ENCODE assay signal across 8 mouse cellular contexts in the genomic region with DNA sequence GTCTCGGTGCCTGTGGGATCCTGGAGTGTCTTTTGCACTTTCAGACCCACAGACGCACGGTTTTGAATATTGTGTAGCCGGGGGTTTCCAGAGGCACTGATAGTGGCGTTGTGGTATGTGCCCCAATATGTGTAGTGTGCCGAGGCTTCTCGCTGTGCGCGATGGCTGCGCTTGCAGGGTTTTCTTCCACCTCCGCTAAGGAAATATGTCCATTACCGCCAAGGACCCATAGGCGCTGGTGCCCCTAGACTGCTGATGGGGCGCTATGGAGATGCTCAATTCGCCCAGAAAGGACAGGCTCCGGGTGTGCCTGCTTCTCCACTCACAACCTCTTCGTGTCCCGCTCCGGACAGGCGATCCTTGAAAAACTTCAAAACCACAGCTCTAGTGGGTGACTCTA. TPM values are rescaled to one million over a fixed set of nuclear protein-coding genes. Genes with fewer than 3 reads are reported as not detected.
DNase-seq lines count a peak whose midpoint lies in the region; ATAC-seq and TF ChIP-seq lines count a peak whose summit lies in the region.

No protein-coding gene starts in this region.

- TF ChIP-seq CTCF in thymus, adult 2 months (IDR thresholded peaks at IDR 0.05; ENCODE audit: borderline replicate concordance, control insufficient read depth, extremely low read depth, insufficient read depth, low read length, poor library complexity) = no peak

- peaks cover 3% of the 10 kb centered on the region for H3K27me3 ChIP-seq in lung, embryonic 16.5 days (ENCODE audit: control insufficient read depth, insufficient read depth, low read depth, low read length)
- H3K27me3 ChIP-seq in hindbrain, embryonic 11.5 days (ENCODE audit: control insufficient read depth, insufficient read depth, low read length) = peaks cover 14% of the 10 kb centered on the region
- H3K27me3 ChIP-seq in midbrain, embryonic 16.5 days (ENCODE audit: control insufficient read depth, insufficient read depth, low read depth, low read length) = no peaks in the 10 kb centered on the region
- H3K27me3 ChIP-seq in thymus, adult 2 months (ENCODE audit: control insufficient read depth, insufficient read depth, low read length) = no peaks in the 10 kb centered on the region; the same call in 1 of the 2 replicates

- DNase-seq in lung, postnatal 14 days = no peak
- peak; percentile 55 for DNase-seq in embryo, embryonic 11 days
- DNase-seq in hindbrain, embryonic 11.5 days (ENCODE audit: low spot score) = peak; percentile 59
- peak; percentile 18 to 48 for DNase-seq in left cerebral cortex, adult 8-10 months (ENCODE audit: low spot score in 2 of 2)
- no peak for DNase-seq in thymus, adult 2 months
- no peak for DNase-seq in ovary, postnatal 10 days (ENCODE audit: low spot score)

- H3K4me1 ChIP-seq in lung, embryonic 16.5 days (replicated peaks; ENCODE audit: control insufficient read depth, insufficient read depth, low read length) = 0 out of 2 replicates have a peak, but pooled peaks cover 4% of the 10 kb centered on the region
- peaks cover 3% of the 10 kb centered on the region; the same call in 1 of the 2 replicates for H3K4me1 ChIP-seq in hindbrain, embryonic 11.5 days (replicated peaks; ENCODE audit: control insufficient read depth, insufficient read depth, low read length)
- peaks cover 12% of the 10 kb centered on the region for H3K4me1 ChIP-seq in midbrain, embryonic 16.5 days (ENCODE audit: control insufficient read depth, insufficient read depth, low read length)
- no peaks in the 10 kb centered on the region for H3K4me1 ChIP-seq in thymus, adult 2 months (replicated peaks; ENCODE audit: control insufficient read depth, insufficient read depth, low read length)

- no peak for ATAC-seq in lung, embryonic 16.5 days (ENCODE audit: low read depth)
- no peak for ATAC-seq in hindbrain, embryonic 11.5 days (ENCODE audit: low FRiP score)
- peak; percentile 26 for ATAC-seq in midbrain, embryonic 16.5 days

- no peak for TF ChIP-seq POLR2A in thymus, adult 2 months (IDR thresholded peaks at IDR 0.05; ENCODE audit: control insufficient read depth, extremely low read depth, insufficient read depth, low read length, poor library complexity)

- peak overlapping the region; percentile 67 for H3K9ac ChIP-seq in lung, embryonic 16.5 days (ENCODE audit: low read length)
- peak overlapping the region; percentile 80 for H3K9ac ChIP-seq in hindbrain, embryonic 11.5 days (ENCODE audit: low read depth, low read length)
- H3K9ac ChIP-seq in midbrain, embryonic 16.5 days (ENCODE audit: low read depth, low read length) = peak overlapping the region; percentile 91

- WGBS in lung, embryonic 16.5 days = under 1% methylated on average over 20 of the region's 20 CpGs
- 2% methylated on average over 20 of the region's 20 CpGs for WGBS in hindbrain, embryonic 11.5 days
- under 1% methylated on average over 20 of the region's 20 CpGs for WGBS in midbrain, embryonic 16.5 days
- 7% methylated on average over 20 of the region's 20 CpGs for WGBS in thymus, adult 2 months

- H3K36me3 ChIP-seq in lung, embryonic 16.5 days (ENCODE audit: control insufficient read depth, insufficient read depth, low read length) = no peaks in the 10 kb centered on the region
- H3K36me3 ChIP-seq in hindbrain, embryonic 11.5 days (ENCODE audit: control insufficient read depth, insufficient read depth, low read length) = no peaks in the 10 kb centered on the region
- no peaks in the 10 kb centered on the region for H3K36me3 ChIP-seq in midbrain, embryonic 16.5 days (ENCODE audit: control insufficient read depth, insufficient read depth, low read length)
- no peaks in the 10 kb centered on the region for H3K36me3 ChIP-seq in thymus, adult 2 months (ENCODE audit: control insufficient read depth, insufficient read depth, low read length)

- peak overlapping the region; percentile 76 for H3K4me3 ChIP-seq in lung, embryonic 16.5 days (ENCODE audit: low read length)
- H3K4me3 ChIP-seq in hindbrain, embryonic 11.5 days (ENCODE audit: low read depth, low read length) = peak overlapping the region; percentile 71
- peak overlapping the region; percentile 93 for H3K4me3 ChIP-seq in midbrain, embryonic 16.5 days (ENCODE audit: low read depth, low read length)
- H3K4me3 ChIP-seq in thymus, adult 2 months (ENCODE audit: control insufficient read depth, insufficient read depth, low read length) = no peak overlapping the region

- no peaks in the 10 kb centered on the region for H3K9me3 ChIP-seq in lung, embryonic 16.5 days (ENCODE audit: control insufficient read depth, low read length)
- no peaks in the 10 kb centered on the region for H3K9me3 ChIP-seq in hindbrain, embryonic 11.5 days (ENCODE audit: control insufficient read depth, low read length)
- no peaks in the 10 kb centered on the region for H3K9me3 ChIP-seq in midbrain, embryonic 16.5 days (replicated peaks; ENCODE audit: control insufficient read depth, low read length, poor library complexity, severe bottlenecking)

- peak overlapping the region; percentile 89 for H3K27ac ChIP-seq in lung, embryonic 16.5 days (ENCODE audit: low read length)
- H3K27ac ChIP-seq in hindbrain, embryonic 11.5 days (ENCODE audit: low read depth, low read length) = peak overlapping the region; percentile 86; the same call in 1 of the 2 replicates
- peak overlapping the region; percentile 97 for H3K27ac ChIP-seq in midbrain, embryonic 16.5 days (ENCODE audit: low read length)
- H3K27ac ChIP-seq in thymus, adult 2 months (ENCODE audit: control insufficient read depth, insufficient read depth, low read length) = no peak overlapping the region

- peak overlapping the region; percentile 89 for H3K4me2 ChIP-seq in lung, embryonic 16.5 days (ENCODE audit: low read depth, low read length)
- peak overlapping the region; percentile 75 for H3K4me2 ChIP-seq in hindbrain, embryonic 11.5 days (replicated peaks; ENCODE audit: low read depth, low read length)
- peak overlapping the region; percentile 81 for H3K4me2 ChIP-seq in midbrain, embryonic 16.5 days (ENCODE audit: low read length)

RNA-seq across cellular contexts. Expression of a gene that starts 1.0 kb away (rescaled TPM):
- polyA plus RNA-seq in lung, embryonic 16.5 days (2015; fragmentation: Nextera tagmentation; extraction: Ambion mirVana) = 11.7 and 16.6 TPM in 2 replicates
- polyA plus RNA-seq in hindbrain, embryonic 11.5 days (2014; fragmentation: Nextera tagmentation; extraction: Ambion mirVana) = 15.5 and 19.5 TPM in 2 replicates
- total RNA-seq in left cerebral cortex, adult 8-10 months (2022) = 10 to 100 TPM; 27.4 to 29.4 (median 28.6) TPM
- 10.2 and 12.3 TPM in 2 replicates for polyA plus RNA-seq in midbrain, embryonic 16.5 days (2015; fragmentation: Nextera tagmentation; extraction: Ambion mirVana)
- polyA plus RNA-seq in thymus, adult 2 months (2012; rRNA removed) = 0.41 and 0.57 TPM in 2 replicates

Comparison
In these comparisons a context has a peak if more than half of its experiments do, and no peak if none do; other contexts are left out.
1. DNase-seq: peak in embryo, embryonic 11 days (single experiment), hindbrain, embryonic 11.5 days (single experiment) and left cerebral cortex, adult 8-10 months (2 of 2); none in lung, postnatal 14 days (single experiment), thymus, adult 2 months (single experiment) and ovary, postnatal 10 days (single experiment).
2. Peak in every context shown above with its lines, with median percentiles within 50 percentile points of each other: H3K4me2 ChIP-seq and H3K9ac ChIP-seq.